Mouse (Mus musculus) right cerebral cortex, postnatal 25 days (tissue): ENCODE results near the gene Olfr479.
"Not testable (repeated sequence)": the region's sequence is repeated elsewhere in the genome, so short reads cannot be mapped to it uniquely, and the experiment has no call there.

Source experiments
- DNase-seq: peaks from one replicate; pipeline ENCODE4 v3.0.0; 2022

The Olfr479 gene

GRCm38 (mm10) chr7:108050393-108050792, at the start of gene Olfr479:
Gene Olfr479, plus strand, starts transcription at chr7:108050693.
- DNase-seq: no peak

- not testable (repeated sequence) for DNase-seq
These were observed 36.2 kb upstream of the Olfr479 start for GRCm38 (mm10) chr7:108014256-108014655.

GRCm38 (mm10) chr7:108033889-108034288, 16.6 kb upstream of the Olfr479 start, which contains the start of gene Olfr478:
Gene Olfr478, minus strand, starts transcription at chr7:108033989.
- no peak for DNase-seq

- DNase-seq: no peak
These were observed 16.8 kb downstream of the Olfr479 start, which contains the start of gene Olfr480 for GRCm38 (mm10) chr7:108067246-108067645. Gene Olfr480, minus strand, starts transcription at chr7:108067346.

GRCm38 (mm10) chr7:108079555-108079954, 29.1 kb downstream of the Olfr479 start, which contains the start of gene Olfr481:
Gene Olfr481, plus strand, starts transcription at chr7:108079855.
- DNase-seq: no peak

GRCm38 (mm10) chr7:108097486-108097885, 47.0 kb downstream of the Olfr479 start, which contains the start of gene Olfr482:
Gene Olfr482, minus strand, starts transcription at chr7:108097586.
- no peak for DNase-seq

GRCm38 (mm10) chr7:108100549-108100948, 50.1 kb downstream of the Olfr479 start, which contains the start of gene Olfr483:
Gene Olfr483, plus strand, starts transcription at chr7:108100849.
- no peak for DNase-seq
